Mouse (Mus musculus): ENCODE measurements around the gene Slc6a2.

The Slc6a2 gene
- long read RNA-seq, experiment 1, partial matches to known transcripts, result 5 of 5 reads
- long read RNA-seq, experiment 1, other reads (novel, unspliced or antisense), result 0 of 5 reads
- long read RNA-seq, experiment 2, partial matches to known transcripts, result 0 of 2 reads
- long read RNA-seq, experiment 2, other reads (novel, unspliced or antisense), result 2 of 2 reads

GRCm38 (mm10) chr8:92959779-92960178 lies at the start of gene Slc6a2:
Slc6a2 (plus strand) TSS chr8:92960079.
- intact Hi-C loops (cut with DNase I), result no loop called here

GRCm38 (mm10) chr8:92911477-92911876 lies 48.4 kb upstream of the Slc6a2 start:
- intact Hi-C loops (cut with DNase I), result no loop called here

GRCm38 (mm10) chr8:92913396-92913795 lies 46.5 kb upstream of the Slc6a2 start:
- intact Hi-C loops (cut with DNase I), result no loop called here

- intact Hi-C loops (cut with DNase I), result no loop called here
These were observed 43.8 kb upstream of the Slc6a2 start for GRCm38 (mm10) chr8:92916082-92916481.

- intact Hi-C loops (cut with DNase I), result no loop called here
These were observed 38.1 kb upstream of the Slc6a2 start for GRCm38 (mm10) chr8:92921768-92922167.

- intact Hi-C loops (cut with DNase I), result no loop called here
These were observed 30.9 kb upstream of the Slc6a2 start for GRCm38 (mm10) chr8:92928986-92929385.

- intact Hi-C loops (cut with DNase I), result no loop called here
These were observed 21.8 kb upstream of the Slc6a2 start for GRCm38 (mm10) chr8:92938056-92938455.

GRCm38 (mm10) chr8:92949071-92949470 lies 10.8 kb upstream of the Slc6a2 start:
- intact Hi-C loops (cut with DNase I), result no loop called here

- intact Hi-C loops (cut with DNase I), result no loop called here
These were observed 9.1 kb upstream of the Slc6a2 start for GRCm38 (mm10) chr8:92950639-92951371.

- intact Hi-C loops (cut with DNase I), result no loop called here
These were observed 5.8 kb upstream of the Slc6a2 start for GRCm38 (mm10) chr8:92954044-92954443.

- intact Hi-C loops (cut with DNase I), result no loop called here
These were observed 602 bp downstream of the Slc6a2 start for GRCm38 (mm10) chr8:92960451-92960911.

GRCm38 (mm10) chr8:92961088-92961487 lies 1.2 kb downstream of the Slc6a2 start:
- intact Hi-C loops (cut with DNase I), result no loop called here

GRCm38 (mm10) chr8:92964556-92964955 lies 4.7 kb downstream of the Slc6a2 start:
- intact Hi-C loops (cut with DNase I), result no loop called here

GRCm38 (mm10) chr8:92972949-92973348 lies 13.1 kb downstream of the Slc6a2 start:
- intact Hi-C loops (cut with DNase I), result no loop called here

- intact Hi-C loops (cut with DNase I), result no loop called here
These were observed 16.8 kb downstream of the Slc6a2 start for GRCm38 (mm10) chr8:92976656-92977055.

GRCm38 (mm10) chr8:92982491-92982890 lies 22.6 kb downstream of the Slc6a2 start:
- intact Hi-C loops (cut with DNase I), result no loop called here

GRCm38 (mm10) chr8:92984376-92984775 lies 24.5 kb downstream of the Slc6a2 start:
- intact Hi-C loops (cut with DNase I), result no loop called here

GRCm38 (mm10) chr8:92996840-92997239 lies 37.0 kb downstream of the Slc6a2 start:
- intact Hi-C loops (cut with DNase I), result no loop called here

GRCm38 (mm10) chr8:92998600-92998999 lies 38.7 kb downstream of the Slc6a2 start:
- intact Hi-C loops (cut with DNase I), result loop anchor here (1.0 kb wide), 1 partner anchor 180 kb away; no protein-coding TSS in a partner anchor

- intact Hi-C loops (cut with DNase I), result loop anchor here (2.0 to 5.0 kb wide), 2 partner anchors 87 to 482 kb away; no protein-coding TSS in a partner anchor
These were observed 50.4 kb downstream of the Slc6a2 start for GRCm38 (mm10) chr8:93010286-93010685.

GRCm38 (mm10) chr8:93011439-93011838 lies 51.6 kb downstream of the Slc6a2 start:
- intact Hi-C loops (cut with DNase I), result loop anchor here (2.0 to 5.0 kb wide), 2 partner anchors 85 to 481 kb away; no protein-coding TSS in a partner anchor

- intact Hi-C loops (cut with DNase I), result loop anchor here (5.0 kb wide), 1 partner anchor 480 kb away; no protein-coding TSS in a partner anchor
These were observed 52.3 kb downstream of the Slc6a2 start for GRCm38 (mm10) chr8:93012226-93012625.
